ENCODE assay signal across 15 mouse cellular contexts in the genomic region with DNA sequence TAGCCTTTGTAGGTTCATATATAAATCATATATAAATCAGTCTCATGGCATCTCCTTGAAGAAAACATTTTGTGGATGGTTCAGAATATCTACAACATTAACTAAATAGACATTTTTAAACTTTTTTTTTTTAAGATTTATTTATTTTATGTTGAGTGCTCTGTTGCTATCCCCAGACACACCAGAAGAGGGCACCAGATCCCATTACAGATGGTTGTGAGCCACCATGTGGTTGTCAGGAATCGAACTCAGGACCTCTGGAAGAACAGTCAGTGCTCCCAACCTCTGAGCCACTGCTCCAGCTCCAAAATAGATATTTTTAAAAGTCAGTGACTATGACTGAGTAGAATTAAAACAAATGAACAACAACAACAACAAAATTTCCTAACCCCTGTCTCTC. TPM values are rescaled to one million over a fixed set of nuclear protein-coding genes. Genes with fewer than 3 reads are reported as not detected.
DNase-seq lines count a peak whose midpoint lies in the region; ATAC-seq and TF ChIP-seq lines count a peak whose summit lies in the region.
"Had no signal": no experiment of that assay in that cellular context is flagged by ENCODE, and none has a peak within 500 bp of the region (broad histone marks: within the 10 kb centered on the region; RNA-seq: fewer than 3 reads in every experiment).

No protein-coding gene starts in this region.

- TF ChIP-seq POLR2A in brain, embryonic 14.5 days (IDR thresholded peaks at IDR 0.05; ENCODE audit: borderline replicate concordance, extremely low read depth, insufficient read depth, insufficient read length, poor library complexity, severe bottlenecking): no peak

- TF ChIP-seq CTCF in intestine, postnatal 0 days (IDR thresholded peaks at IDR 0.05; ENCODE audit: low read depth): peak; percentile 38
- peak; percentile 26 for TF ChIP-seq CTCF in lung, postnatal 0 days (IDR thresholded peaks at IDR 0.05)
- peak; percentile 28; the same call in 1 of the 2 replicates for TF ChIP-seq CTCF in brain, embryonic 14.5 days (IDR thresholded peaks at IDR 0.05; ENCODE audit: borderline replicate concordance, extremely low read depth, insufficient read depth, insufficient read length)

- no peaks in the 10 kb centered on the region for H3K36me3 ChIP-seq in intestine, postnatal 0 days (ENCODE audit: control insufficient read depth, insufficient read depth)
- no peaks in the 10 kb centered on the region for H3K36me3 ChIP-seq in intestine, embryonic 16.5 days (ENCODE audit: control insufficient read depth, insufficient read depth, low read length)
- H3K36me3 ChIP-seq in lung, postnatal 0 days (ENCODE audit: insufficient read depth, low read length): no peaks in the 10 kb centered on the region
- H3K36me3 ChIP-seq in hindbrain, embryonic 16.5 days (ENCODE audit: control insufficient read depth, insufficient read depth, low read length): no peaks in the 10 kb centered on the region
- H3K36me3 ChIP-seq: forebrain, embryonic 10.5 days; heart, embryonic 15.5 days; limb, embryonic 12.5 days had no signal

- H3K27ac ChIP-seq in intestine, postnatal 0 days (ENCODE audit: low read depth, low read length): no peak overlapping the region
- no peak overlapping the region for H3K27ac ChIP-seq in intestine, embryonic 16.5 days (ENCODE audit: low read length)
- no peak overlapping the region for H3K27ac ChIP-seq in lung, postnatal 0 days (ENCODE audit: low read length)
- no peak overlapping the region for H3K27ac ChIP-seq in hindbrain, embryonic 16.5 days (ENCODE audit: low read depth, low read length)
- H3K27ac ChIP-seq: forebrain, embryonic 10.5 days; heart, embryonic 15.5 days; limb, embryonic 12.5 days had no signal

- H3K4me2 ChIP-seq in intestine, postnatal 0 days (replicated peaks; ENCODE audit: low read depth): no peak overlapping the region
- no peak overlapping the region for H3K4me2 ChIP-seq in intestine, embryonic 16.5 days (ENCODE audit: low read depth, low read length)
- no peak overlapping the region for H3K4me2 ChIP-seq in lung, postnatal 0 days (replicated peaks; ENCODE audit: low read depth, low read length)
- H3K4me2 ChIP-seq in hindbrain, embryonic 16.5 days (ENCODE audit: low read length): no peak overlapping the region
- H3K4me2 ChIP-seq: heart, embryonic 15.5 days; limb, embryonic 12.5 days had no signal

- no peak overlapping the region for H3K4me3 ChIP-seq in intestine, postnatal 0 days (ENCODE audit: low read depth, low read length)
- H3K4me3 ChIP-seq in intestine, embryonic 16.5 days (ENCODE audit: low read length): no peak overlapping the region
- no peak overlapping the region for H3K4me3 ChIP-seq in lung, postnatal 0 days (ENCODE audit: low read depth, low read length)
- H3K4me3 ChIP-seq in hindbrain, embryonic 16.5 days (ENCODE audit: low read length): no peak overlapping the region
- H3K4me3 ChIP-seq: forebrain, embryonic 10.5 days; heart, embryonic 15.5 days; limb, embryonic 12.5 days had no signal

- 75% methylated on average over 1 of the region's 1 CpGs for WGBS in intestine, postnatal 0 days
- 85% methylated on average over 1 of the region's 1 CpGs for WGBS in intestine, embryonic 16.5 days
- WGBS in lung, postnatal 0 days: 75% methylated on average over 1 of the region's 1 CpGs
- 70% methylated on average over 1 of the region's 1 CpGs for WGBS in hindbrain, embryonic 16.5 days

- DNase-seq in lung, postnatal 0 days (ENCODE audit: low spot score): no peak
- no peak for DNase-seq in lung, postnatal 36 days
- peak; percentile 4 to 6 for DNase-seq in B cell, adult 2 months
- DNase-seq in brain, embryonic 14.5 days (ENCODE audit: low read depth): no peak
- DNase-seq in urinary bladder, postnatal 36 days (ENCODE audit: low spot score in 2 of 2): no peak
- DNase-seq: adrenal gland, adult 2 months; cerebellum, adult 18-20 months; kidney, adult 11 months; thymus, postnatal 36 days had no signal

- no peaks in the 10 kb centered on the region for H3K9me3 ChIP-seq in intestine, postnatal 0 days (ENCODE audit: control insufficient read depth)
- H3K9me3 ChIP-seq in intestine, embryonic 16.5 days (ENCODE audit: control insufficient read depth, low read length): no peaks in the 10 kb centered on the region
- H3K9me3 ChIP-seq in lung, postnatal 0 days (ENCODE audit: low read length): no peaks in the 10 kb centered on the region
- H3K9me3 ChIP-seq in hindbrain, embryonic 16.5 days (ENCODE audit: control insufficient read depth, low read length): no peaks in the 10 kb centered on the region
- H3K9me3 ChIP-seq: forebrain, embryonic 10.5 days; heart, embryonic 15.5 days; limb, embryonic 12.5 days had no signal

- no peak for ATAC-seq in intestine, postnatal 0 days
- ATAC-seq in intestine, embryonic 16.5 days: no peak
- ATAC-seq in lung, postnatal 0 days: no peak
- no peak for ATAC-seq in hindbrain, embryonic 16.5 days

- H3K9ac ChIP-seq in intestine, postnatal 0 days (ENCODE audit: low read depth, low read length): no peak overlapping the region
- H3K9ac ChIP-seq in intestine, embryonic 16.5 days (ENCODE audit: low read depth, low read length): no peak overlapping the region
- no peak overlapping the region for H3K9ac ChIP-seq in lung, postnatal 0 days (replicated peaks; ENCODE audit: low read depth)
- no peak overlapping the region for H3K9ac ChIP-seq in hindbrain, embryonic 16.5 days (ENCODE audit: low read depth, low read length)
- H3K9ac ChIP-seq: heart, embryonic 15.5 days; limb, embryonic 12.5 days had no signal

- no peaks in the 10 kb centered on the region for H3K27me3 ChIP-seq in intestine, postnatal 0 days (replicated peaks; ENCODE audit: control insufficient read depth, insufficient read depth, low read length)
- H3K27me3 ChIP-seq in intestine, embryonic 16.5 days (replicated peaks; ENCODE audit: control insufficient read depth, insufficient read depth, low read length): no peaks in the 10 kb centered on the region
- no peaks in the 10 kb centered on the region for H3K27me3 ChIP-seq in lung, postnatal 0 days (replicated peaks; ENCODE audit: insufficient read depth, low read length)
- no peaks in the 10 kb centered on the region for H3K27me3 ChIP-seq in hindbrain, embryonic 16.5 days (replicated peaks; ENCODE audit: control insufficient read depth, insufficient read depth, low read length)
- H3K27me3 ChIP-seq: heart, embryonic 15.5 days; limb, embryonic 12.5 days had no signal

- H3K4me1 ChIP-seq in intestine, postnatal 0 days (replicated peaks; ENCODE audit: control insufficient read depth, insufficient read depth, low read length): no peaks in the 10 kb centered on the region
- H3K4me1 ChIP-seq in intestine, embryonic 16.5 days (ENCODE audit: control insufficient read depth, insufficient read depth, low read length): no peaks in the 10 kb centered on the region
- H3K4me1 ChIP-seq in lung, postnatal 0 days (ENCODE audit: insufficient read depth, low read depth, low read length): no peaks in the 10 kb centered on the region
- H3K4me1 ChIP-seq in hindbrain, embryonic 16.5 days (ENCODE audit: control insufficient read depth, insufficient read depth, low read depth, low read length): no peaks in the 10 kb centered on the region
- H3K4me1 ChIP-seq: forebrain, embryonic 10.5 days; heart, embryonic 15.5 days; limb, embryonic 12.5 days had no signal

- no peak for TF ChIP-seq EP300 in lung, postnatal 0 days (IDR thresholded peaks at IDR 0.05)

RNA-seq across cellular contexts. Expression of a gene that starts 31.5 kb away (rescaled TPM):
- 0.24 and 0.31 TPM in 2 replicates for polyA plus RNA-seq in intestine, postnatal 0 days (2015; fragmentation: Nextera tagmentation; extraction: Ambion mirVana)
- 1.7 and 1.9 TPM in 2 replicates for polyA plus RNA-seq in intestine, embryonic 16.5 days (2015; fragmentation: Nextera tagmentation; extraction: Ambion mirVana)
- 0.12 TPM in 2 replicates for polyA plus RNA-seq in lung, postnatal 0 days (2015; fragmentation: Nextera tagmentation; extraction: Ambion mirVana)
- 0.15 and 0.24 TPM in 2 replicates for polyA plus RNA-seq in brain, embryonic 14.5 days (2012; rRNA removed)
- polyA plus RNA-seq in hindbrain, embryonic 16.5 days (2015; fragmentation: Nextera tagmentation; extraction: Ambion mirVana): 0.19 and 0.21 TPM in 2 replicates

Comparison
In these comparisons a context has a peak if more than half of its experiments do, and no peak if none do; other contexts are left out.
1. DNase-seq: peak in B cell, adult 2 months (2 of 2); none in lung, postnatal 0 days (single experiment), lung, postnatal 36 days (single experiment), brain, embryonic 14.5 days (single experiment) and urinary bladder, postnatal 36 days (0 of 2).
2. Peak in every context shown above with its lines, with median percentiles within 50 percentile points of each other: CTCF ChIP-seq.